Mouse (Mus musculus) heart, embryonic 12.5 days (tissue): ENCODE data around the gene Setd3. TPM values are rescaled to one million over a fixed set of nuclear protein-coding genes. Genes with fewer than 3 reads are reported as not detected.

ENCODE experiments used
- ATAC-seq: fragments of 200-750 bp; cut with Nextera tagmentation; 2 replicates; pipeline ENCODE4 v1.8.0; 2017; ENCODE audit warnings: moderate TSS enrichment, moderate library complexity; ENCODE audit not compliant: insufficient number of reproducible peaks, low FRiP score
- H3K27ac ChIP-seq: fragments of 300-500 bp; sonication (generic); 2 replicates; pipeline ENCODE4 v1.5.1; 2016; ENCODE audit warnings: mild to moderate bottlenecking, moderate library complexity; ENCODE audit not compliant: poor library complexity, severe bottlenecking
- H3K27me3 ChIP-seq: fragments of 300-500 bp; sonication (generic); replicated peaks from 2 replicates; pipeline ENCODE4 v1.6.1; 2016; ENCODE audit warnings: mild to moderate bottlenecking, moderate library complexity
- H3K36me3 ChIP-seq: fragments of 300-500 bp; sonication (generic); 2 replicates; pipeline ENCODE4 v1.6.1; 2016; ENCODE audit warnings: mild to moderate bottlenecking, moderate library complexity
- H3K4me1 ChIP-seq: fragments of 300-500 bp; sonication (generic); replicated peaks from 2 replicates; pipeline ENCODE4 v1.6.1; 2016; ENCODE audit warnings: mild to moderate bottlenecking
- H3K4me2 ChIP-seq: fragments of 300-500 bp; sonication (generic); 2 replicates; pipeline ENCODE4 v1.6.1; 2016; ENCODE audit warnings: mild to moderate bottlenecking, moderate library complexity
- H3K4me3 ChIP-seq: fragments of 300-500 bp; sonication (generic); 2 replicates; pipeline ENCODE4 v1.5.1; 2016; ENCODE audit warnings: mild to moderate bottlenecking
- H3K9ac ChIP-seq: fragments of 300-500 bp; sonication (generic); 2 replicates; pipeline ENCODE4 v1.6.1; 2016; ENCODE audit warnings: mild to moderate bottlenecking, moderate library complexity
- H3K9me3 ChIP-seq: fragments of 300-500 bp; sonication (generic); replicated peaks from 2 replicates; pipeline ENCODE4 v1.6.1; 2016; ENCODE audit warnings: mild to moderate bottlenecking, moderate library complexity
- WGBS: fragments of 180-500 bp; shearing (Covaris S2); methylation state at CpG from one replicate; pipeline ENCODE4 v1.1.7; 2016; 5-methylcytosine and 5-hydroxymethylcytosine counted together
- polyA plus RNA-seq: library from polyadenylated mRNA; unstranded; fragments of >200 nt; fragmentation: Nextera tagmentation; extraction: Ambion mirVana; gene quantifications from 2 replicates; pipeline ENCODE4 v1.2.1, GENCODE M21; 2016

Setd3 gene
- polyA plus RNA-seq, 1 experiment from 2014 or later, result 83.1 TPM

- H3K27me3 ChIP-seq, result no peaks in the 10 kb centered on the region
- 77% methylated on average over 8 of the region's 8 CpGs for WGBS
- H3K4me1 ChIP-seq, result peaks cover 5% of the 10 kb centered on the region
- no peak overlapping the region for H3K9ac ChIP-seq
- H3K4me3 ChIP-seq, result no peak overlapping the region
- no peak overlapping the region for H3K4me2 ChIP-seq
- no peaks in the 10 kb centered on the region for H3K9me3 ChIP-seq
- peaks cover 77% of the 10 kb centered on the region for H3K36me3 ChIP-seq
- H3K27ac ChIP-seq, result no peak overlapping the region
- no peak for ATAC-seq
These were observed 24.8 kb upstream of the Setd3 start for GRCm38 (mm10) chr12:108203895-108204294.

GRCm38 (mm10) chr12:108200094-108200493 lies 21.0 kb upstream of the Setd3 start:
- no peak overlapping the region for H3K27ac ChIP-seq
- no peak for ATAC-seq
- 84% methylated on average over 1 of the region's 1 CpGs for WGBS
- H3K4me3 ChIP-seq, result no peak overlapping the region
- no peak overlapping the region for H3K9ac ChIP-seq
- no peak overlapping the region for H3K4me2 ChIP-seq
- H3K27me3 ChIP-seq, result no peaks in the 10 kb centered on the region
- no peaks in the 10 kb centered on the region for H3K4me1 ChIP-seq
- H3K9me3 ChIP-seq, result no peaks in the 10 kb centered on the region
- H3K36me3 ChIP-seq, result peaks cover 93% of the 10 kb centered on the region

GRCm38 (mm10) chr12:108198447-108198846 lies 19.3 kb upstream of the Setd3 start:
- H3K4me3 ChIP-seq, result no peak overlapping the region

GRCm38 (mm10) chr12:108195761-108196160 lies 16.6 kb upstream of the Setd3 start:
- H3K27me3 ChIP-seq, result no peaks in the 10 kb centered on the region
- no peaks in the 10 kb centered on the region for H3K4me1 ChIP-seq
- no peak overlapping the region for H3K4me3 ChIP-seq
- 95% methylated on average over 11 of the region's 11 CpGs for WGBS
- H3K9me3 ChIP-seq, result no peaks in the 10 kb centered on the region
- peaks cover 93% of the 10 kb centered on the region for H3K36me3 ChIP-seq
- H3K4me2 ChIP-seq, result no peak overlapping the region
- ATAC-seq, result no peak
- no peak overlapping the region for H3K9ac ChIP-seq
- H3K27ac ChIP-seq, result no peak overlapping the region

More at GRCm38 (mm10) chr12:108198447-108198846, 19.3 kb upstream of the Setd3 start:
- 76% methylated on average over 4 of the region's 4 CpGs for WGBS
- Histone ChIP-seq H3K9ac (no peak overlapping the region), H3K36me3 (peaks cover 97% of the 10 kb centered on the region), H3K27me3 (no peaks in the 10 kb centered on the region), H3K9me3 (no peaks in the 10 kb centered on the region), H3K4me2 (no peak overlapping the region), H3K4me1 (no peaks in the 10 kb centered on the region), H3K27ac (no peak overlapping the region)
- no peak for ATAC-seq

GRCm38 (mm10) chr12:108193878-108194277 lies 14.8 kb upstream of the Setd3 start:
- no peak overlapping the region for H3K9ac ChIP-seq
- WGBS, result 84% methylated on average over 5 of the region's 5 CpGs
- peaks cover 91% of the 10 kb centered on the region for H3K36me3 ChIP-seq
- H3K4me1 ChIP-seq, result no peaks in the 10 kb centered on the region
- ATAC-seq, result no peak
- H3K27me3 ChIP-seq, result no peaks in the 10 kb centered on the region
- no peak overlapping the region for H3K27ac ChIP-seq
- no peaks in the 10 kb centered on the region for H3K9me3 ChIP-seq
- no peak overlapping the region for H3K4me3 ChIP-seq
- H3K4me2 ChIP-seq, result no peak overlapping the region

- Histone ChIP-seq H3K9ac (no peak overlapping the region), H3K4me1 (no peaks in the 10 kb centered on the region), H3K9me3 (no peaks in the 10 kb centered on the region), H3K27me3 (no peaks in the 10 kb centered on the region), H3K4me2 (no peak overlapping the region), H3K27ac (no peak overlapping the region), H3K4me3 (no peak overlapping the region), H3K36me3 (peaks cover 77% of the 10 kb centered on the region)
- 91% methylated on average over 6 of the region's 6 CpGs for WGBS
- no peak for ATAC-seq
These were observed 8.5 kb upstream of the Setd3 start for GRCm38 (mm10) chr12:108187541-108188091.

GRCm38 (mm10) chr12:108181716-108182115 lies 2.6 kb upstream of the Setd3 start:
- H3K4me3 ChIP-seq, result no peak overlapping the region
- H3K4me2 ChIP-seq, result no peak overlapping the region
- H3K4me1 ChIP-seq, result peaks cover 19% of the 10 kb centered on the region
- no peak overlapping the region for H3K9ac ChIP-seq
- H3K36me3 ChIP-seq, result peaks cover 31% of the 10 kb centered on the region
- no peak for ATAC-seq
- 90% methylated on average over 6 of the region's 6 CpGs for WGBS
- no peaks in the 10 kb centered on the region for H3K27me3 ChIP-seq
- H3K27ac ChIP-seq, result no peak overlapping the region
- H3K9me3 ChIP-seq, result no peaks in the 10 kb centered on the region

- Histone ChIP-seq H3K27me3 (no peaks in the 10 kb centered on the region), H3K9me3 (no peaks in the 10 kb centered on the region), H3K4me3 (peak within 1 kb of the TSS; percentile 78), H3K4me1 (peaks cover 27% of the 10 kb centered on the region), H3K27ac (peak within 1 kb of the TSS; percentile 83), H3K9ac (peak within 1 kb of the TSS; percentile 98), H3K36me3 (peaks cover 17% of the 10 kb centered on the region), H3K4me2 (peak within 1 kb of the TSS; percentile 88)
- under 1% methylated on average over 82 of the region's 82 CpGs for WGBS
- ATAC-seq, result peak; percentile 98
These were observed 480 bp upstream of the Setd3 start, which contains the start of gene Ccnk for GRCm38 (mm10) chr12:108179321-108180266. Gene Ccnk (plus strand): TSS chr12:108179579.

GRCm38 (mm10) chr12:108178331-108179245 lies 526 bp downstream of the Setd3 start:
- peaks cover 29% of the 10 kb centered on the region for H3K4me1 ChIP-seq
- H3K9ac ChIP-seq, result peak overlapping the region; percentile 98
- WGBS, result under 1% methylated on average over 93 of the region's 103 CpGs
- H3K4me2 ChIP-seq, result peak overlapping the region; percentile 84
- ATAC-seq, result peak; percentile 58
- H3K27me3 ChIP-seq, result no peaks in the 10 kb centered on the region
- H3K4me3 ChIP-seq, result peak overlapping the region; percentile 78
- H3K9me3 ChIP-seq, result no peaks in the 10 kb centered on the region
- peaks cover 9% of the 10 kb centered on the region for H3K36me3 ChIP-seq
- peak overlapping the region; percentile 83 for H3K27ac ChIP-seq

- Histone ChIP-seq H3K4me1 (peaks cover 39% of the 10 kb centered on the region), H3K9me3 (no peaks in the 10 kb centered on the region), H3K9ac (no peak overlapping the region), H3K27ac (0 out of 2 replicates have a peak overlapping the region, but pooled peaks have one; percentile 21), H3K4me2 (no peak overlapping the region), H3K27me3 (no peaks in the 10 kb centered on the region), H3K36me3 (no peaks in the 10 kb centered on the region), H3K4me3 (no peak overlapping the region)
- ATAC-seq, result no peak
- 76% methylated on average over 3 of the region's 3 CpGs for WGBS
These were observed 2.7 kb downstream of the Setd3 start for GRCm38 (mm10) chr12:108176366-108176765.
